Mouse (Mus musculus): ENCODE measurements around the gene Rrh. TPM values are rescaled to one million over a fixed set of nuclear protein-coding genes. Genes with fewer than 3 reads are reported as not detected.
"Not testable (repeated sequence)": the region's sequence is repeated elsewhere in the genome, so short reads cannot be mapped to it uniquely, and the experiment has no call there.

Gene Rrh
- polyA plus RNA-seq, 1 experiment from 2014 or later = not detected

DNA sequence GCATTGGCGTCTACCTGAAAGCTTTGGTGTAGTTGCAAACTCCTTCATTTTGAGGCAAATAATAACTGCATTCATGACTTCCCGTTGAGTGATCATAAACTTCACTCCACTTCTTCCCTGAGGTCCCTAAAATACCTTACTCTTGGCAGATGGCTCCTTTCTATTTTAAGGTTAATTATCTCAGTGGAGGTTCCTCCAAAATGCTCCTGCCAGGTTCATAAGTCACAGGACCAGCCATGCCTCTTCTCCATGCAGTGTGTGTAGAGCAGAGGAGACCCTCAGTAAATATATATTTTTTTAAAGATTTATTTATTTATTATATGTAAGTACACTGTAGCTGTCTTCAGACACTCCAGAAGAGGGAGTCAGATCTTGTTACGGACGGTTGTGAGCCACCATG, 56.3 kb downstream of the Rrh start:
- no peaks in the 10 kb centered on the region for H3K27me3 ChIP-seq (ENCODE audit: control insufficient read depth, insufficient read depth, low read length)
- H3K4me1 ChIP-seq (ENCODE audit: control insufficient read depth, insufficient read depth, low read length) = no peaks in the 10 kb centered on the region; the same call in 1 of the 2 replicates
- H3K9ac ChIP-seq (ENCODE audit: low read depth, low read length) = no peak overlapping the region
- WGBS = 89% methylated on average over 4 of the region's 4 CpGs
- no peak overlapping the region for H3K4me3 ChIP-seq (ENCODE audit: low read length)
- ATAC-seq (ENCODE audit: low FRiP score, low TSS enrichment) = no peak
- no peaks in the 10 kb centered on the region for H3K36me3 ChIP-seq (ENCODE audit: control insufficient read depth, insufficient read depth, low read length)
- no peaks in the 10 kb centered on the region for H3K9me3 ChIP-seq (ENCODE audit: control insufficient read depth, low read length)
- H3K4me2 ChIP-seq (replicated peaks; ENCODE audit: low read depth, low read length) = no peak overlapping the region
- no peak overlapping the region for H3K27ac ChIP-seq (ENCODE audit: low read depth, low read length)

- not testable (repeated sequence) for H3K27ac ChIP-seq (ENCODE audit: low read depth, low read length); H3K9ac ChIP-seq (ENCODE audit: low read depth, low read length); ATAC-seq (ENCODE audit: low FRiP score, low TSS enrichment); H3K4me2 ChIP-seq (replicated peaks; ENCODE audit: low read depth, low read length); H3K9me3 ChIP-seq (ENCODE audit: control insufficient read depth, low read length); H3K4me3 ChIP-seq (ENCODE audit: low read length); H3K4me1 ChIP-seq (ENCODE audit: control insufficient read depth, insufficient read depth, low read length); H3K27me3 ChIP-seq (ENCODE audit: control insufficient read depth, insufficient read depth, low read length); H3K36me3 ChIP-seq (ENCODE audit: control insufficient read depth, insufficient read depth, low read length)
- 100% methylated on average over 1 of the region's 1 CpGs for WGBS
Observed at GRCm38 (mm10) chr3:129757599-129757998, 64.8 kb downstream of the Rrh start.

GRCm38 (mm10) chr3:129754650-129755604, 67.5 kb downstream of the Rrh start, which contains the start of gene Egf:
Egf (minus strand) TSS chr3:129755316.
- ATAC-seq (ENCODE audit: low FRiP score, low TSS enrichment) = peak; percentile 28; the same call in 1 of the 2 replicates
- peak within 1 kb of the TSS; percentile 34; the same call in 1 of the 2 replicates for H3K9ac ChIP-seq (ENCODE audit: low read depth, low read length)
- H3K36me3 ChIP-seq (ENCODE audit: control insufficient read depth, insufficient read depth, low read length) = no peaks in the 10 kb centered on the region
- peak within 1 kb of the TSS; percentile 22 for H3K4me3 ChIP-seq (ENCODE audit: low read length)
- H3K4me2 ChIP-seq (replicated peaks; ENCODE audit: low read depth, low read length) = peak within 1 kb of the TSS; percentile 41
- H3K4me1 ChIP-seq (ENCODE audit: control insufficient read depth, insufficient read depth, low read length) = peaks cover 7% of the 10 kb centered on the region; the same call in 1 of the 2 replicates
- H3K27ac ChIP-seq (ENCODE audit: low read depth, low read length) = no peak within 1 kb of the TSS
- H3K9me3 ChIP-seq (ENCODE audit: control insufficient read depth, low read length) = peaks cover 4% of the 10 kb centered on the region; the same call in 1 of the 2 replicates
- 8% methylated on average over 20 of the region's 20 CpGs for WGBS
- peaks cover 5% of the 10 kb centered on the region; the same call in 1 of the 2 replicates for H3K27me3 ChIP-seq (ENCODE audit: control insufficient read depth, insufficient read depth, low read length)

Other genes with a start within 250 kb of the Rrh start
- 1.6 and 1.8 TPM in 2 replicates for gene Egf, start 67.3 kb downstream of the Rrh start, polyA plus RNA-seq (2014; fragmentation: Nextera tagmentation; extraction: Ambion mirVana)
- gene Lrit3, start 18.6 kb downstream of the Rrh start, polyA plus RNA-seq (2014; fragmentation: Nextera tagmentation; extraction: Ambion mirVana) = not detected in 2 replicates
- gene Gar1, start 8.8 kb upstream of the Rrh start, polyA plus RNA-seq (2014; fragmentation: Nextera tagmentation; extraction: Ambion mirVana) = 52.2 and 77.2 TPM in 2 replicates
- 6.5 and 7.8 TPM in 2 replicates for gene Cfi, start 13.3 kb upstream of the Rrh start, polyA plus RNA-seq (2014; fragmentation: Nextera tagmentation; extraction: Ambion mirVana)
- gene Pla2g12a, start 56.0 kb upstream of the Rrh start, polyA plus RNA-seq (2014; fragmentation: Nextera tagmentation; extraction: Ambion mirVana) = 47.8 and 48.1 TPM in 2 replicates
- 83.0 and 99.3 TPM in 2 replicates for gene Casp6, start 78.8 kb upstream of the Rrh start, polyA plus RNA-seq (2014; fragmentation: Nextera tagmentation; extraction: Ambion mirVana)
- 0.80 and 1.6 TPM in 2 replicates for gene Mcub, start 147.6 kb upstream of the Rrh start, polyA plus RNA-seq (2014; fragmentation: Nextera tagmentation; extraction: Ambion mirVana)
- gene Sec24b, start 239.0 kb upstream of the Rrh start, polyA plus RNA-seq (2014; fragmentation: Nextera tagmentation; extraction: Ambion mirVana) = 26.2 and 40.4 TPM in 2 replicates